Mouse (Mus musculus): Measurements from ENCODE around the gene Nrm.

- TF ChIP-seq CTCF (IDR thresholded peaks at IDR 0.05) (peak; percentile 62), POLR2A (IDR thresholded peaks at IDR 0.05; ENCODE audit: insufficient read depth, low read depth, low read length) (no peak)
Observed at GRCm38 (mm10) chr17:35843514-35843913, 17.6 kb upstream of the Nrm start.

All from heart, adult 2 months (tissue).